Mouse (Mus musculus) right cerebral cortex, postnatal 14 days (tissue): Measurements from ENCODE around the gene Tbc1d22a.

Experiments
- DNase-seq: peaks from one replicate; pipeline ENCODE4 v3.0.0; 2022

Gene Tbc1d22a

GRCm38 (mm10) chr15:86342637-86343375, 128.5 kb downstream of the Tbc1d22a start:
- no peak for DNase-seq

- DNase-seq = no peak
Observed at GRCm38 (mm10) chr15:86344906-86345331, 130.7 kb downstream of the Tbc1d22a start.

- no peak for DNase-seq
Observed at GRCm38 (mm10) chr15:86345907-86346306, 131.6 kb downstream of the Tbc1d22a start.

GRCm38 (mm10) chr15:86346606-86347005, 132.3 kb downstream of the Tbc1d22a start:
- DNase-seq = no peak

GRCm38 (mm10) chr15:86354932-86355331, 140.7 kb downstream of the Tbc1d22a start:
- no peak for DNase-seq

- no peak for DNase-seq
Observed at GRCm38 (mm10) chr15:86355857-86356256, 141.6 kb downstream of the Tbc1d22a start.

GRCm38 (mm10) chr15:86360376-86360775, 146.1 kb downstream of the Tbc1d22a start:
- no peak for DNase-seq

GRCm38 (mm10) chr15:86362306-86363150, 148.3 kb downstream of the Tbc1d22a start:
- peak; percentile 44 for DNase-seq

- DNase-seq = no peak
Observed at GRCm38 (mm10) chr15:86363841-86364295, 149.6 kb downstream of the Tbc1d22a start.

GRCm38 (mm10) chr15:86364948-86365658, 150.8 kb downstream of the Tbc1d22a start:
- DNase-seq = no peak

- DNase-seq = no peak
Observed at GRCm38 (mm10) chr15:86366726-86367125, 152.5 kb downstream of the Tbc1d22a start.

- DNase-seq = peak; percentile 25
Observed at GRCm38 (mm10) chr15:86367247-86367646, 153.0 kb downstream of the Tbc1d22a start.

- DNase-seq = no peak
Observed at GRCm38 (mm10) chr15:86370846-86371245, 156.6 kb downstream of the Tbc1d22a start.

GRCm38 (mm10) chr15:86375262-86375661, 161.0 kb downstream of the Tbc1d22a start:
- DNase-seq = no peak

GRCm38 (mm10) chr15:86375860-86376394, 161.7 kb downstream of the Tbc1d22a start:
- DNase-seq = no peak

GRCm38 (mm10) chr15:86383278-86383677, 169.0 kb downstream of the Tbc1d22a start:
- DNase-seq = no peak

GRCm38 (mm10) chr15:86385436-86385835, 171.2 kb downstream of the Tbc1d22a start:
- DNase-seq = no peak

GRCm38 (mm10) chr15:86386325-86386724, 172.1 kb downstream of the Tbc1d22a start:
- no peak for DNase-seq

- no peak for DNase-seq
Observed at GRCm38 (mm10) chr15:86388597-86388996, 174.3 kb downstream of the Tbc1d22a start.

- no peak for DNase-seq
Observed at GRCm38 (mm10) chr15:86404866-86405265, 190.6 kb downstream of the Tbc1d22a start.

- DNase-seq = peak; percentile 31
Observed at GRCm38 (mm10) chr15:86405527-86405926, 191.3 kb downstream of the Tbc1d22a start.

GRCm38 (mm10) chr15:86409352-86409751, 195.1 kb downstream of the Tbc1d22a start:
- DNase-seq = no peak

- DNase-seq = no peak
Observed at GRCm38 (mm10) chr15:86411532-86412080, 197.3 kb downstream of the Tbc1d22a start.
